Mouse (Mus musculus) myocyte (in vitro differentiated cells): Measurements from ENCODE around the gene Tm9sf3.

ENCODE experiments used
- E2F4 ChIP-seq: IDR thresholded peaks from one replicate; pipeline ENCODE4 v1.6.1; 2011; ENCODE audit warnings: mild to moderate bottlenecking, control low read depth, moderate library complexity; ENCODE audit not compliant: insufficient read depth
- MAX ChIP-seq: IDR thresholded peaks from one replicate; pipeline ENCODE4 v1.6.1; 2011; ENCODE audit warnings: low read depth, mild to moderate bottlenecking, control low read depth
- MYOD1 ChIP-seq, 3 experiments: IDR thresholded peaks; one replicate each; pipeline ENCODE4 v1.6.1; 2011; ENCODE audit warnings: control low read depth in 2 of 3, low read depth in 2 of 3, mild to moderate bottlenecking in 2 of 3, moderate library complexity in 1 of 3; ENCODE audit not compliant: insufficient read length in 2 of 3, control insufficient read depth in 1 of 3
- POLR2A ChIP-seq: IDR thresholded peaks from one replicate; pipeline ENCODE4 v1.6.1; 2011; ENCODE audit warnings: low read depth, mild to moderate bottlenecking, control low read depth, moderate library complexity; ENCODE audit not compliant: insufficient read length
- REST ChIP-seq: IDR thresholded peaks from one replicate; pipeline ENCODE4 v1.6.1; 2011; ENCODE audit warnings: mild to moderate bottlenecking, control low read depth, moderate library complexity; ENCODE audit not compliant: insufficient read depth, insufficient read length
- TCF12 ChIP-seq: IDR thresholded peaks from one replicate; pipeline ENCODE4 v1.6.1; 2011; ENCODE audit warnings: mild to moderate bottlenecking, control low read depth; ENCODE audit not compliant: poor library complexity, insufficient read depth, severe bottlenecking
- TCF3 ChIP-seq: IDR thresholded peaks from one replicate; pipeline ENCODE4 v1.6.1; 2011; ENCODE audit warnings: low read depth, control low read depth; ENCODE audit not compliant: insufficient read length
- USF1 ChIP-seq: IDR thresholded peaks from one replicate; pipeline ENCODE4 v1.6.1; 2011; ENCODE audit warnings: low read depth, mild to moderate bottlenecking, control low read depth, moderate library complexity

DNA sequence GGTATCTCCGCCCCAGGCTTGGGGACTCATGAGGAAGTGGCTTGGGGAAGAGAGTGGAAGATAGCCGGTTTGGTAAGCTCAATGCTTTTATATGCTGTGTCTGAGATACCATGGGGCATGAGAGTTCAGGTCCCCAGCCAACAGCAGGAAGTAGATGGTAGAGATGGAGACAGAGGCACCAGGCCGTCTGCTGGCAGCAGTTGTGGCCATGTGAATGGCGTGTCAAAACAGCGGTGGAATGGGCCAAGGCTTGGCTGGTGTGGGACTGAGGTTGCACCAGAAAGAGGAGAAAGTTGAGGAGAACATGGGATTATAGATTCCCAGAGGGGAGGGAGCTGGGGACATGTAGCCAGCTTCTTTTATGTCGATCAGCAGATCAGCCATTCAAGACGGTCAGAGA lies 14.8 kb upstream of the Tm9sf3 start:
- TF ChIP-seq POLR2A (no peak), TCF12 (no peak), E2F4 (no peak), REST (no peak), TCF3 (no peak), USF1 (no peak), MAX (no peak), MYOD1 (IDR thresholded peaks at IDR 0.05; ENCODE audit: control insufficient read depth in 1 of 3, insufficient read length in 2 of 3, low read depth in 2 of 3) (no peak)
